Mouse (Mus musculus) retina, adult 2 months (tissue): ENCODE measurements around the gene Chic1.
A peak's percentile ranks its signal among the peaks of the same experiment; 100 is the strongest.

Experiments
- DNase-seq: peaks from one replicate; pipeline ENCODE4 v3.0.0-alpha.2; 2012; ENCODE audit warnings: low read depth, low spot score

Chic1 gene

DNA sequence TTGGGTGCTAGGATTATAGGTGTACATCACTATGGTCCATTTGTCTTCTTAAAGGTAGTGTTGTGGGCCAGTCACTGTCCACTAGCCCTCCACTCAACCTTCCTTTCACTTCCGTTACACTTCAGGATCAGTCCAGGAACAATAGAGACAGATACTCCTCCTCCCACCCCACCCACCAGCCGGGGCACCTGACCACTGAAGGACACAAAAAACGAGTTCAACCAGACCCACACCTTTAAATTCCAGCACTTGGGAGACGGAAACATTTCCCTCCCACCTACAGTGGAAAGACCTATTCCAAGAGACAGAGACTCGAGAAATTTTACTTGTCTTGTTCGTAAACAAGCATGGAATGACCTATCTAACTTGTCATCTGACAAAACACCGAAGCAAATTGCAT lies 76.0 kb downstream of the Chic1 start:
- DNase-seq: no peak

DNA sequence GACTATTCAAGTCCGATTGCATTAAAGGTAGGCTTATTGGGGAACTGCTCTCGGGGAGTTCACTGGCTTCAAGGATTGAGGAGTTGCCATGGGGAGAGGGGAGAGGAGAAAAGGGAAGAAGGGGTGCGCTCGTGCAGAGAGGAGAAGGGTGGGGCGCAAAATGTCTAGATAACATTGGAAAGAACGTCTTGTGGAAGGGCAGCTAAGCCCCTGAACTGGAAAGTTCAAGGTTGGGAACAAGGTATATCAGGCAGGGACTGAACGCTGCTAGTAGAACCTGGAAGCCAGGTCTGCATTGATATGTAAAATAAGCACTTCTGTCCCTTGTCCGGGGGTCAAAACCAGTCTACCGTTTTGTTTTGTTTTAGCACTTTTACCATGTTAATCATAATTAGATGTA lies 81.7 kb downstream of the Chic1 start:
- no peak for DNase-seq

DNA sequence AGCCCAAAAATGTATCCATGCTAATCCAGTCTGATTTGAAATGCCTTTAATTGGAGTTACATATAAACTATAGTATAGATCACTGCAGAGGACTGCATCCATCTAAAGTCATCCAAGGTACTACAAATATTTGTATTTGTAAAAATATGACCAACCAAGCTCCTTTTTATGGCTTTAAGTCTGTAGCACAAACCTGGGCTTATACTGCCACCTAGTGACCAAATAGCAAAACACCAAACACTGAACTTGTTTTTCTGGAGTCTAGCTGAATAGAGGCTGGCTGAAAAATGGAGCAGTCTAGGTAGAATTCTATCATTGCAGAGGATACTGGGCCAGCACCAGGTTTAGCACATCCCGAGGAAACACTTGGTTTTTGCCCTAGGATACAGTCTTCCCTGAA lies 84.5 kb downstream of the Chic1 start:
- DNase-seq: peak; percentile 20

DNA sequence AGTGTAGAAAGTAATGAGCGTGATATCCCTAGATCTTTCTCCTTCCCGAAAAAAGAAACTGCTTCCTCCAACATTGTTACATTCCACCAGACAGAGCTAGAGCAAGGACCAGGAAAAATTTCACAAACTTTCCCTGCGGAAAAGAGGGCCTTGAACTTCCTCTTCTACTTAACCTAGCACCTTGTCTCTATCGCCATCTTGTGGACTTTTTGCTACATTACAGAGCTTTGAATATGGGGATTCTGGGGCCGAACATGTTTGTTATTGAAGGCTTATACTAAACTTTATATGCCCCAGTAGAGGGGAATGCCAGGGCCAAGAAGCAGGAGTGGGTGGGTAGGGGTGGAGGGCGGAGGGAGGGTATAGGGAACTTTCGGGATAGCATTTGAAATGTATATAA lies 87.5 kb downstream of the Chic1 start:
- DNase-seq: peak; percentile 25
